Mouse (Mus musculus) T-helper 17 cell (primary cell): ENCODE measurements around the gene Rpl13a.
"Not testable (repeated sequence)": the region's sequence is repeated elsewhere in the genome, so short reads cannot be mapped to it uniquely, and the experiment has no call there.

Experiments used
- in situ Hi-C, 2 experiments: fragments of 300-600 bp; cut with MboI, MseI; formaldehyde crosslinking; loops; 1 replicate in 1 of 2; 2 replicates in 1 of 2; pipeline ENCODE4 v1.15.1; 2025; ENCODE audit warnings: high pct_unique_total_duplicates in 2 of 2

Gene Rpl13a

GRCm38 (mm10) chr7:45157459-45157858 is 28.9 kb upstream of the Rpl13a start:
- in situ Hi-C loops: no loop called here

DNA sequence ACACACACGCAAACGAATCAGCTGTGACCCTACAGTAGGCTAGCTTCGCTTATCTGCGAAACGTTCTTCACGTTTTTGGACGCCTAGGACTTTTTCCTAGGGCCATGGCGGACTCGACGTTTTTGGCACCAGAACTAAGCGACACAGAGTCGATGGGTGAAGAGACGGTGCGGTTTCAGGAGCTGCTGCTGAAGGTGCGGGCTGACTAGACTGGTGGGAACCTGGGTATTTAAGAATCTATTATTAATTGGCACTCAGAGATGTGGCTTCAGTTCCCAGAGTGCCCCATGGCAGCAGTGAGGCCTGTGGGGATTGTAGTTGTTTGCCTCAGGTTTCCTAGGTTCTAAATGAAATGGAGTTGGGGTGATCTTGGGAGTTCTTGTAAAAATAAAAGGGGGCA is 27.6 kb upstream of the Rpl13a start:
- in situ Hi-C loops: no loop called here

DNA sequence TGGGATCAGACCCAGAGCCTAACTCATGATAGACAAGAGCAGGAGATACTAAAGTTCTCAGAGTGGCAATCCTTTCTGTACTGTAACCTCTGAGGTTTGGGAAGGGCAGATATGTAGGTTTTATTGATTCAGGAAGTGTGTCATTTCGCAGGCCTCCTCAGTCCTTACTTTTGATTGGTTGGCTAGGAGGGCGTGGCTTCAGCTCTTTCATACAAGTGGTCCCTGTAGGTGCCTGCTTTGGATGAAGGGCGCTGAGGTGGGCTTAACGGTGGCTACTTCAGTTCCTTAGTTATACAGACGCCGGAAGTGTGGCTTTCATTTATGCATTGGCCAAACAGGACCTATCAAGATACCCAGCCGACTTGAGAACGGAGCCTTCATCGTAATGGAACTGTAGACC is 27.0 kb upstream of the Rpl13a start:
- in situ Hi-C loops: no loop called here

GRCm38 (mm10) chr7:45154993-45155514 is 26.5 kb upstream of the Rpl13a start:
- in situ Hi-C loops: no loop called here

DNA sequence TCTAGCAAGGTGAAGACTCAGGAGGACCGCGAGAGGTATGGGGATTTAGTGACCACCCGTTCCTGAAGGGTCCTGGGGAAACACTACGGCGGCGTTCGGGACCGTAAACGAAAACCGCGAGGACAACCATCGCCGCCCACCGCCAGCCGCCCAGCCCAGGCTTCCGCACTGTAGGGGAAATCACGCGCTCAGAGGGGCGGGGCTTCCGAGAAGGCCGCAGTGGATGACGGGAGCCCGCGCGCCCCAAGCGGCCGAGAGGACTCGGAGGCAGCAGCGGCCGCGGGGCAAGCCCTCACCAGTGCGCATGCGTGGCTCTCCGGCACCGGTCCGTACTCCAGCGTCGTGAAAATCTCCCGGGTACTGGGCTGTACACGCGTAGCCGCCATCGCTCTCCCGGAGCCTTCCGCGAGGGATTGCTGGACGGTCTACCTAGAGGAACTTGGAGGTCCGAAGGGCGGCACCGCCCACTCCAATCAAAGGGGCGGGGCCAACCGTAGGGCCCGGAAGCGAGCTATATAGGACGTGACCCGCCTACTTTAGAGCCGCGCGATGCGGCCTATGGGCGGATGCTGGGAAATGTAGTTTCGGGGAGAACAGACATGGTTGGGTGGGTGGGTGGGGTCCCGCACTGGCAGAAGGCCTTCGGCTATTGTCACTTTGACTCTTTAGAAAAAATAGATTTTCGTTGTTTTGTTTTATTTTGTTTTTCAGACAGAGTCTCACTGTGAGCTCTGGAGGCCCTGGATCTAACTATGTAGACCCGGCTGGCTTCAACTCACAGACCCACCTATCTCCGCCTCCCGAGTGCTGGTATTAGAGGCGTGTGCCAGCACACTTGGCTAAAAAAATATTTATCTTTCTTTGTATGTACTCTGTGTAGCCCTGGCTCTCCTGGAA is 25.8 kb upstream of the Rpl13a start, which contains the start of the genes Pih1d1 and Aldh16a1:
Gene Pih1d1, plus strand, starts transcription at position 208 of the 897 bp plus-strand sequence.
Gene Aldh16a1, minus strand, starts transcription at position 489 of the 897 bp plus-strand sequence.
- in situ Hi-C loops: no loop called here

DNA sequence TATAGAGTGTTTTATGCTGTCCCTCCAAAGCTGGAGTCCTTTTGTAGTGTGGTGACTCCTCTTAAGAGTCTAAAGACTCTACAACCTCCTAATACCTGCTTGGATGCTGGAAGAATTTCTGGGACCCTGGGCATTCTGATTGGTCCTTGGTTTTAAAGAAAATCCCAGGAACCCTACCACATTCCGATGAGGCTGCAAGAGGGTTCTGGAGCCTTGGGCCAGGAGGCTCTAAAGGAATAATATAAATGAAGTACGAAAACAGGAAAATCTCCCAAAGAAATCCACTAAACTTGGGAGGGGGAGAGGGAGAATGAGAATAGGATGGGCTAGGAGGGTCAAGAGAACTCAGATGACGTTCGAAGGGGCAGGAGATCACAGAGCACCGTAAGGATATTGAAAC is 25.0 kb upstream of the Rpl13a start:
- in situ Hi-C loops: no loop called here

- in situ Hi-C loops: not testable (repeated sequence)
Measured at GRCm38 (mm10) chr7:45153052-45153451, 24.5 kb upstream of the Rpl13a start.

- in situ Hi-C loops: no loop called here
Measured at GRCm38 (mm10) chr7:45151303-45151702, 22.7 kb upstream of the Rpl13a start.

DNA sequence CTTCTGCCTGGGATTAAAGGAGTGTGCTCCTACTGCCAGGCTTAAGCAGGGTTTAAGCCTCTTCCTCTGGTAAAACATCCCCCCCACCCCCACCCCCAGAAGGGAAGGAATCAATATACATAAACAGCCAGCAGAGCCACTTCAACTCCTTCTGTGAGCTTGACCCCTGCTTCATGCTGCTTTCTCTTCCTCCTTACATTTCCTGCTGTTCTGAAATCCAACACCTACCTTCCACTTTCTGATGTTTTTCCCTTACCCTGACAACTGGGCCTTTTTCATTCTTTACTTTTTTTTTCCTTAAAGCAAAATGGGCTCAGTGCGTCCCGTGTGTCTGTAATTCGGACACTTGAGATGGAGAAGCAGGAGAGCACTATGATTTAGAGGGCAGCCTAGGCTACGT is 21.8 kb upstream of the Rpl13a start:
- in situ Hi-C loops: no loop called here

DNA sequence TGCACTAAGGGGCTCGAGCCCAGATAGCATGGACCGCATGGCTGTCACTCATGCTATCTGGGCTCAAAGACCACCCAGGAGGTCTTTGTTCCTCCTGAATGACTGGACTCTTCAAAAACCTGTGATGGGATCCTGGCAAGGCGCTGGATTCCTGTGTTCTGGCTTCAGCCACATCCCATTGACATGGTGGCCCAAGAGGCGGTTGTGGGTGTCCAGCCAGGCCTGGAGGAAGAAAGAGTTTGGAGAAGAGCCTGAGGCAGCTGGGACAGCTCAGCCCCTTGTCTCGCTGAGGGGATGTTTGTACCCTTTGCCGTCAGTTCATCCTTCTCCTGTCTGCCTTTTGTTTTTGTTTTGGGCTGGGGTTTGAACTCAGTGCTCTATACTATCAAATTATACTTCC is 21.0 kb upstream of the Rpl13a start:
- in situ Hi-C loops: no loop called here

GRCm38 (mm10) chr7:45148534-45149098 is 20.1 kb upstream of the Rpl13a start:
- in situ Hi-C loops: no loop called here

- in situ Hi-C loops: no loop called here
Measured at GRCm38 (mm10) chr7:45147899-45148298, 19.3 kb upstream of the Rpl13a start.

DNA sequence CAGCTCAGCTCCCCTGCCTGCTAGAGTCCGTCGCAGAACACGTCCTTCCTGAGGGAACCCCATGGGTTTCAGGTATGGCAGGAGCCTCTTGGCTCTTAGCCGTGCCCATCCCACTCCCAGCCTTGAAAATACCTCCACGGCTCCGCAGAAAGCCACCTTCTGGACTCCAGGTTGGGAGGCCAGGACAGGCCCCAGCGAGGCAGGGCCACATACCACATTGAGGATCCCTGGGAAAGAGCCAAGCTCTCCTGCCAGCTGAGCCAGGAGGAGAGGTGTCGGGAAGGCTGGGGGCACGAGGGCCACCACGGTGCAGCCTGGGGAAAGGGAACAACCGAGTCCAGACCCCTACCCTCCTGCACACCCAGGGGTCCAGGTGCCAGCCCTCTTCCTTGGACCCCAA is 18.7 kb upstream of the Rpl13a start:
- in situ Hi-C loops: no loop called here

DNA sequence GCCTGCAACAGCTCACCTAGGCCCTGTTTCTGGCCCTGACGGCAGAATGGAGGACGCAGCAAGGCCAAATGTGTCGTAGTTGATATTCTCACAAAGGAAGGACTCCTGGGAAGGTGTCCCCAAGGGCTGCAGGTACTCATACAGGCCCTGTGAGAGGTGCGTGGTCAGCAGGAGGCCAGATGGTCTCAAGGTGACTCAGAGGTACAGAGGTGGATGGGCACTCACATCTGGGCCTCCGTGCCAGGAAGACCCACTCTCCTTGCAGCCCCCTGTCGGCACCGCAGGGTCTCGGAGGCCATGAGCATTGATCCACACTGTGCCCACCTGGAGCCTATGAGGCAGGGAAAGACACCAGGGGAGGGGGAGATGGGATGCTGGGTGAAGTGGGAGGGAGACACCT is 16.9 kb upstream of the Rpl13a start:
- in situ Hi-C loops: no loop called here

DNA sequence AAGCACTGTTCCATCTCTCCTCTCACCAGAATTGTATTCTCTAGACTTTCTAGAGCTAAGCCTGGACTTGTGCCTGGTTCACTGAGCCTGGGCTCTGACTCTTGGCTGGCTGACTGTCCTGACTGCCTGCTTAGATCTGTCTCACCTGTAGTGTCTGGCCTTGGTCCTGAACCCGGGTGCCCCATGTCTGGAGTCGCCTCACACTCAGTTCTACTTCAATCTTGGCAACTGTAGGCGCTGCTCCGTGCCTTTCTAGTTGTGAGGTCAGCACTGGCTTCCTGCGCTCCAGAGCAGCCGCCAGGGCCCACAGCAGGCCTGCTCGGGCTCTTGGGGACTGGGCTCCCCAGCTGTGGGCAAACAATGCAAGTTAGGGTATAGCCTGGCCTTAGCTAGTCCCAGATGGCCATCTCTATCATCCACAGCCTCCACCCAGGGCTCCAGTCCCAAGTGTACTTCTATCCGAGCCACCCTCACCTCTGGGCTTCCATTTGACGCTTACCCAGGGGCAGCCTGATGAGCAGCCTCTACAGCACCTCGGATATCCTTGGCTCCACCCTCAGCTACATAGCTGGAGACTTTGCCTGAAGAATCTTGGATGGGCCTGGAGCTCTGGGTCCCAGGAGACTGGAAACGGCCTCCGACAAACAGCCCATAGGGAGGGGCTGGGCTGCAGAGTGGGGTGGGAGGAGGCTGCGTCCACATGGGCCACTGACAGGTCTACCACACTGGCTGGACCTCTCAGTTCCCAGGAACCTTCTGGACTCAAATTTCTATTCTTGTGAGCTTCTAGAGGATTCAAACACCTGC is 16.0 kb upstream of the Rpl13a start:
- in situ Hi-C loops: no loop called here

DNA sequence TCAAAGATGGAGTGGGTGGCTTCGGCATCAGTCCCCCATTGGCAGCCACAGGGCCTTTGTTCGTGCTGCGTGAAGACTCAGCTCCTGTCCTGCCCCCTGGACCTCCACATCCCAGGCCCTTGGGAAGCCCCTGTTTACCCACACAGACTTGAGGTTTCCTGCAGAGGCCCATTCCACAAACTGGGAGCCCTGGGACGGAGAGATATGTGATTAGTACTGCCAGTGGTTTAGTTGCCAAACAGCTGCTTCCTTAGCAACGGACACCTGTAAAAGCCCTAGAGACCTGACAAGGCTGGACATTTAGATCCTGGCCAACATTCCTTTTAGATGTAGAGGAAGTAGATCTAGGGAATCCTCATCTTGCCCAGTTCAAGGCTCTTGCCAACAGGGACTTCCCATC is 13.4 kb upstream of the Rpl13a start:
- in situ Hi-C loops: no loop called here

DNA sequence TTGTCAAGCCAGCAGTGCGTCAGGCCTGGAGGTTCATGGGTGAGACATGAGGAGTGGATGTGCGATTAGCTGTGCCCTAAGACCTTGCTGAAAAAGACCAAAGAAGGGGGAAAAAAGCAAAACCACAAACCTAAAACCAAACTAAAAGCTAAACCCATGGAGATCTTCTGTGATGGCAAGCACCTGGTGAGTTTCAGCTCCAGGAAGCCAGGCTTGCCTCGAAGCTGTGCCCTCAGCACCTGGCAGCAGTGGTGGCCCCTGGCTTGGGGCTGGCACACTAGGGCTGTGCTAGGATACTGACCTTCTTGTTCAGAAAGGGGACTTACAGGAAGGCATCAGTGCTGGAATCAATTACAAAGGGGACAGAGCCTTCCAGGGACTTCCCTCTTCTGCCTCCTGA is 12.8 kb upstream of the Rpl13a start:
- in situ Hi-C loops: no loop called here

DNA sequence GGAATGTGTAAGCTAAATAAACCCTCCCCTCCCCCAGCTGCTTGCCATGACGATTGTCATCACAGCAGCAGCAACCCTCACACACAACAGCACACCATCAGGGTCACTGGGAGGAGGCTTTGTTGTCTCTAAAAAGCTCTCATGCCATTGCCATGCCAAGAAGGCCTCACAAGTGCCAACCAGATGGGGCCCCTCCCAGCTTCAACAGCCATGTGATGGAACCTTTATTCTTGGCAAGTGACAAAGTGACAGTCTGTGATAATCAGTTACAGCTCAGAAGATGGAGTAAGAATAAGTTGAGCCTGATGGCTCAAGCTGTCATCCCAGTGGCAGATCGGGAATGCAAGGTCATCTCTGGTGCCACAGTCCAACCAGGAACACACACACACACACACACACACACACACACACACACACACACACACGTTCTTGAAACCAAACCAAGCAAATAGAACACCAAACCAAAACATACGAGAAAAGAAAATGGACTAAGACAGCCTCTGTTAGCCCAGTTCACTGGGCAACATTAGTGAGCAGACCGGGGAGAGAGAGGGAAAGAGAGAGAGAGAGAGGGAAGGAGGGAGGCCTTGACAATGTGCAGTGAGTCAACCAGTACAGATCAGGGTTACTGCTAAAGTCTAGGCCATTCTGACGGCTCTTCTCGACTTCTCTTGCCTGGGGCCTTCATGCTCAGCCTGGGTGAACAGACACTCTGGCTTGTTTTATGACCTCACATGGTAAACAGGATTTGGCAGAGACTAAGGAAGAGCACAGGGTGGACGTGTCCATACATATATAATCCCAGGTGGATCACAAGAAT is 11.6 kb upstream of the Rpl13a start:
- in situ Hi-C loops: no loop called here

- in situ Hi-C loops: no loop called here
Measured at GRCm38 (mm10) chr7:45138403-45138802, 9.8 kb upstream of the Rpl13a start.

GRCm38 (mm10) chr7:45137171-45138006 is 8.8 kb upstream of the Rpl13a start:
- in situ Hi-C loops: no loop called here
